Mouse (Mus musculus): ENCODE measurements around the gene Ppm1d. TPM values are rescaled to one million over a fixed set of nuclear protein-coding genes. Genes with fewer than 3 reads are reported as not detected.

Gene Ppm1d
- total RNA-seq, 1 experiment from 2014 or later, result 12.1 TPM

Other genes with a start within 250 kb of the Ppm1d start
- 14.9 and 26.1 TPM in 2 replicates for gene Usp32, start 171.1 kb upstream of the Ppm1d start, total RNA-seq (2017)
- not detected in 2 replicates for gene 1700125H20Rik, start 140.8 kb upstream of the Ppm1d start, total RNA-seq (2017)
- 28.9 and 39.4 TPM in 2 replicates for gene Appbp2, start 76.1 kb upstream of the Ppm1d start, total RNA-seq (2017)
- gene Bcas3, start 41.9 kb downstream of the Ppm1d start, total RNA-seq (2017), result 14.6 and 22.5 TPM in 2 replicates

Measured in common myeloid progenitor, adult 5-6 weeks (primary cell).